Mouse (Mus musculus) ES-E14 (cell line): ENCODE data around the gene Lamc1.

Experiments
- CHD2 ChIP-seq: IDR thresholded peaks from 2 replicates; pipeline ENCODE4 v1.6.1; 2014; ENCODE audit warnings: mild to moderate bottlenecking, low read depth, low read length, inconsistent platforms
- MAFK ChIP-seq: IDR thresholded peaks from 2 replicates; pipeline ENCODE4 v1.6.1; 2014; ENCODE audit warnings: mild to moderate bottlenecking, low read depth, low read length, inconsistent platforms; ENCODE audit not compliant: insufficient read depth

DNA sequence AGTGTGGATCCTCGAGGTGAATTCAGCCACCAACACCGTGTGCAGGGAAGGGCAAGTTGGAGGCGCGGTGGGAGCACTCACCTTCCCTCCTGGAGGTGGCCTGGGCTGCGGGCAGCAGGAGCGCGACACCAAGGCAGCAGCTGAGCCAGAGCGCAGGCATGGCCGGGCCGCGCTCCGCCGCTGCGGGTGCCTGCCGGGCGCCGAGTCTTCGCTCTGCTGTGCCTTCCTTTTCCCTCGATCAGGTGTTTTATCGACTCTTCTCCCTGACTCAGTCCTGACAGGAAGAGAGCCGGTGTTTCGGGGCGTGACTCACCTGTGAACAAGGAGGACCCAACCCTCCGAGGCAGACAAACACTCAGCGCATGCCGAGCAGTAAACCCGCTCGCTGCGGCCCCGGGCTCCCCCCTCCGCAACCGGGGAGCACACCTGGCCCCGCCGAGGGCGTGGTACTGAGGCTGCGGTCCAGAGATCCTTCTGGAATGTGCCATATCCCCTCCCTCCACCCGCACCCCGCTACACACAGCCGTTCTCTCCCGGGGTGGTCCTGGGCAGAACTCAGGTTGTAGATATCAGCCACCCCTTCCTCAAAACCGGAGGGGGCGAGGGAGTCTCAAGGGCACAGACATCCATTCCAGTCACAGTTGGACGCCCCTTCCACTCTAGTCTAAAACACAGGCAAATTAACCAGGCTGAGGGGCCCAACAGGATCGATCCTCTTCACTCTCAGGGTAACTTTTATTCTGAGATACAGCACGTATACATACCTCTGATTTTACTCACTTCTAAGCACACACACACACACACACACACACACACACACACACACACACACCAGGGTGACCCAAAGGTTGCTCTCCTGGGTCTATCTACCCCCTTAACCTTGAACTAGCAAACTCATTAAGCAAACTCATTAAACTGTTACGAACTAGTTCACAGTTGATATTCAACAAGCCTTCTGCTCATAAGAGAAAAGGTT lies 146.5 kb downstream of the Lamc1 start, which contains the start of gene Lamc2:
- TF ChIP-seq CHD2: no peak
- no peak for TF ChIP-seq MAFK
